Mouse (Mus musculus): ENCODE measurements around the gene Dnajc5g. TPM values are rescaled to one million over a fixed set of nuclear protein-coding genes. Genes with fewer than 3 reads are reported as not detected.

The Dnajc5g gene
- not detected in 2 replicates for polyA plus RNA-seq (2015; fragmentation: Nextera tagmentation; extraction: Ambion mirVana)

GRCm38 (mm10) chr5:31105814-31106335, at the start of gene Dnajc5g:
Dnajc5g (plus strand) TSS chr5:31106285.
- Histone ChIP-seq H3K9me3 (no peaks in the 10 kb centered on the region), H3K4me1 (no peaks in the 10 kb centered on the region), H3K4me2 (no peak within 1 kb of the TSS), H3K9ac (no peak within 1 kb of the TSS), H3K4me3 (replicated peaks) (no peak within 1 kb of the TSS), H3K36me3 (no peaks in the 10 kb centered on the region), H3K27me3 (replicated peaks) (no peaks in the 10 kb centered on the region), H3K27ac (no peak within 1 kb of the TSS)
- ATAC-seq (ENCODE audit: insufficient read depth, low FRiP score, low read depth), result no peak
- 78% methylated on average over 9 of the region's 9 CpGs for WGBS

- Histone ChIP-seq H3K4me1 (no peaks in the 10 kb centered on the region), H3K9ac (no peak overlapping the region), H3K9me3 (no peaks in the 10 kb centered on the region), H3K4me3 (replicated peaks) (no peak overlapping the region), H3K4me2 (no peak overlapping the region), H3K27me3 (replicated peaks) (no peaks in the 10 kb centered on the region), H3K36me3 (peaks cover 75% of the 10 kb centered on the region), H3K27ac (no peak overlapping the region)
- 99% methylated on average over 3 of the region's 3 CpGs for WGBS
- no peak for ATAC-seq (ENCODE audit: insufficient read depth, low FRiP score, low read depth)
Observed at GRCm38 (mm10) chr5:31069810-31070209, 36.3 kb upstream of the Dnajc5g start.

- Histone ChIP-seq H3K27me3 (replicated peaks) (no peaks in the 10 kb centered on the region), H3K27ac (no peak overlapping the region), H3K4me3 (replicated peaks) (no peak overlapping the region), H3K36me3 (peaks cover 88% of the 10 kb centered on the region), H3K4me2 (no peak overlapping the region), H3K9me3 (no peaks in the 10 kb centered on the region), H3K4me1 (no peaks in the 10 kb centered on the region), H3K9ac (no peak overlapping the region)
- WGBS, result 78% methylated on average over 2 of the region's 2 CpGs
- ATAC-seq (ENCODE audit: insufficient read depth, low FRiP score, low read depth), result no peak
Observed at GRCm38 (mm10) chr5:31071059-31071458, 35.0 kb upstream of the Dnajc5g start.

- H3K4me1 ChIP-seq, result no peaks in the 10 kb centered on the region
- H3K36me3 ChIP-seq, result peaks cover 89% of the 10 kb centered on the region
- H3K27me3 ChIP-seq (replicated peaks), result no peaks in the 10 kb centered on the region
- no peak overlapping the region for H3K4me2 ChIP-seq
- no peak overlapping the region for H3K4me3 ChIP-seq (replicated peaks)
- H3K9me3 ChIP-seq, result no peaks in the 10 kb centered on the region
- no peak overlapping the region for H3K9ac ChIP-seq
- no peak overlapping the region for H3K27ac ChIP-seq
- WGBS, result 94% methylated on average over 11 of the region's 11 CpGs
- no peak for ATAC-seq (ENCODE audit: insufficient read depth, low FRiP score, low read depth)
Observed at GRCm38 (mm10) chr5:31071821-31072220, 34.3 kb upstream of the Dnajc5g start.

- H3K27me3 ChIP-seq (replicated peaks), result no peaks in the 10 kb centered on the region
- no peak for ATAC-seq (ENCODE audit: insufficient read depth, low FRiP score, low read depth)
- peaks cover 89% of the 10 kb centered on the region for H3K36me3 ChIP-seq
- 89% methylated on average over 12 of the region's 12 CpGs for WGBS
- no peaks in the 10 kb centered on the region for H3K4me1 ChIP-seq
- no peak overlapping the region for H3K9ac ChIP-seq
- no peak overlapping the region for H3K4me3 ChIP-seq (replicated peaks)
- H3K4me2 ChIP-seq, result no peak overlapping the region
- no peaks in the 10 kb centered on the region for H3K9me3 ChIP-seq
- no peak overlapping the region for H3K27ac ChIP-seq
Observed at GRCm38 (mm10) chr5:31073176-31073575, 32.9 kb upstream of the Dnajc5g start.

GRCm38 (mm10) chr5:31076346-31076745, 29.7 kb upstream of the Dnajc5g start:
- peaks cover 73% of the 10 kb centered on the region for H3K36me3 ChIP-seq
- H3K9me3 ChIP-seq, result no peaks in the 10 kb centered on the region
- WGBS, result 83% methylated on average over 13 of the region's 13 CpGs
- no peak overlapping the region for H3K27ac ChIP-seq
- no peak overlapping the region for H3K4me3 ChIP-seq (replicated peaks)
- ATAC-seq (ENCODE audit: insufficient read depth, low FRiP score, low read depth), result no peak
- H3K27me3 ChIP-seq (replicated peaks), result no peaks in the 10 kb centered on the region
- H3K9ac ChIP-seq, result no peak overlapping the region
- H3K4me2 ChIP-seq, result no peak overlapping the region
- H3K4me1 ChIP-seq, result 0 out of 2 replicates have a peak, but pooled peaks cover 3% of the 10 kb centered on the region

GRCm38 (mm10) chr5:31080059-31080794, 25.9 kb upstream of the Dnajc5g start:
- H3K9ac ChIP-seq, result no peak overlapping the region
- no peak overlapping the region for H3K27ac ChIP-seq

GRCm38 (mm10) chr5:31080795-31081164, 25.3 kb upstream of the Dnajc5g start:
- WGBS, result 59% methylated on average over 3 of the region's 3 CpGs
- Histone ChIP-seq H3K9me3 (no peaks in the 10 kb centered on the region), H3K36me3 (peaks cover 32% of the 10 kb centered on the region; the same call in 1 of the 2 replicates), H3K4me2 (no peak overlapping the region), H3K4me3 (replicated peaks) (no peak overlapping the region), H3K27me3 (replicated peaks) (no peaks in the 10 kb centered on the region), H3K9ac (no peak overlapping the region), H3K27ac (no peak overlapping the region), H3K4me1 (peaks cover 3% of the 10 kb centered on the region; the same call in 1 of the 2 replicates)
- no peak for ATAC-seq (ENCODE audit: insufficient read depth, low FRiP score, low read depth)

More at GRCm38 (mm10) chr5:31080059-31080794, 25.9 kb upstream of the Dnajc5g start:
- peaks cover 3% of the 10 kb centered on the region; the same call in 1 of the 2 replicates for H3K4me1 ChIP-seq
- H3K9me3 ChIP-seq, result no peaks in the 10 kb centered on the region
- no peak overlapping the region for H3K4me2 ChIP-seq
- no peak for ATAC-seq (ENCODE audit: insufficient read depth, low FRiP score, low read depth)
- no peak overlapping the region for H3K4me3 ChIP-seq (replicated peaks)
- H3K27me3 ChIP-seq (replicated peaks), result no peaks in the 10 kb centered on the region
- H3K36me3 ChIP-seq, result peaks cover 38% of the 10 kb centered on the region; the same call in 1 of the 2 replicates
- 70% methylated on average over 13 of the region's 13 CpGs for WGBS

- Histone ChIP-seq H3K4me1 (peaks cover 3% of the 10 kb centered on the region; the same call in 1 of the 2 replicates), H3K4me2 (no peak overlapping the region), H3K4me3 (replicated peaks) (no peak overlapping the region), H3K9ac (no peak overlapping the region), H3K9me3 (no peaks in the 10 kb centered on the region), H3K27ac (no peak overlapping the region), H3K27me3 (replicated peaks) (0 out of 2 replicates have a peak, but pooled peaks cover 3% of the 10 kb centered on the region), H3K36me3 (peaks cover 27% of the 10 kb centered on the region; the same call in 1 of the 2 replicates)
- ATAC-seq (ENCODE audit: insufficient read depth, low FRiP score, low read depth), result no peak
- 81% methylated on average over 3 of the region's 3 CpGs for WGBS
Observed at GRCm38 (mm10) chr5:31081386-31081785, 24.7 kb upstream of the Dnajc5g start.

GRCm38 (mm10) chr5:31082355-31082754, 23.7 kb upstream of the Dnajc5g start:
- no peak for ATAC-seq (ENCODE audit: insufficient read depth, low FRiP score, low read depth)
- Histone ChIP-seq H3K4me3 (replicated peaks) (no peak overlapping the region), H3K36me3 (peaks cover 17% of the 10 kb centered on the region; the same call in 1 of the 2 replicates), H3K27ac (no peak overlapping the region), H3K9ac (no peak overlapping the region), H3K4me2 (no peak overlapping the region), H3K9me3 (no peaks in the 10 kb centered on the region), H3K4me1 (peaks cover 3% of the 10 kb centered on the region; the same call in 1 of the 2 replicates), H3K27me3 (replicated peaks) (0 out of 2 replicates have a peak, but pooled peaks cover 4% of the 10 kb centered on the region)
- 21% methylated on average over 5 of the region's 5 CpGs for WGBS

- H3K4me1 ChIP-seq, result peaks cover 3% of the 10 kb centered on the region; the same call in 1 of the 2 replicates
- H3K36me3 ChIP-seq, result 0 out of 2 replicates have a peak, but pooled peaks cover 10% of the 10 kb centered on the region
- peaks cover 8% of the 10 kb centered on the region; the same call in 1 of the 2 replicates for H3K27me3 ChIP-seq (replicated peaks)
- WGBS, result 28% methylated on average over 12 of the region's 12 CpGs
- no peak overlapping the region for H3K4me2 ChIP-seq
- no peaks in the 10 kb centered on the region for H3K9me3 ChIP-seq
- H3K9ac ChIP-seq, result no peak overlapping the region
- ATAC-seq (ENCODE audit: insufficient read depth, low FRiP score, low read depth), result no peak
- H3K27ac ChIP-seq, result no peak overlapping the region
- H3K4me3 ChIP-seq (replicated peaks), result no peak overlapping the region
Observed at GRCm38 (mm10) chr5:31082935-31083625, 23.0 kb upstream of the Dnajc5g start.

All from stomach, embryonic 15.5 days (tissue).